Mouse (Mus musculus) frontal cortex, adult (tissue): ENCODE data around the gene Nptx2.

Experiments used
- ATAC-seq: cut with Nextera tagmentation; 2 replicates; pipeline ENCODE4 v1.9.2; 2017; ENCODE audit warnings: mild to moderate bottlenecking, moderate library complexity, mixed read lengths; ENCODE audit not compliant: low TSS enrichment

The Nptx2 gene

DNA sequence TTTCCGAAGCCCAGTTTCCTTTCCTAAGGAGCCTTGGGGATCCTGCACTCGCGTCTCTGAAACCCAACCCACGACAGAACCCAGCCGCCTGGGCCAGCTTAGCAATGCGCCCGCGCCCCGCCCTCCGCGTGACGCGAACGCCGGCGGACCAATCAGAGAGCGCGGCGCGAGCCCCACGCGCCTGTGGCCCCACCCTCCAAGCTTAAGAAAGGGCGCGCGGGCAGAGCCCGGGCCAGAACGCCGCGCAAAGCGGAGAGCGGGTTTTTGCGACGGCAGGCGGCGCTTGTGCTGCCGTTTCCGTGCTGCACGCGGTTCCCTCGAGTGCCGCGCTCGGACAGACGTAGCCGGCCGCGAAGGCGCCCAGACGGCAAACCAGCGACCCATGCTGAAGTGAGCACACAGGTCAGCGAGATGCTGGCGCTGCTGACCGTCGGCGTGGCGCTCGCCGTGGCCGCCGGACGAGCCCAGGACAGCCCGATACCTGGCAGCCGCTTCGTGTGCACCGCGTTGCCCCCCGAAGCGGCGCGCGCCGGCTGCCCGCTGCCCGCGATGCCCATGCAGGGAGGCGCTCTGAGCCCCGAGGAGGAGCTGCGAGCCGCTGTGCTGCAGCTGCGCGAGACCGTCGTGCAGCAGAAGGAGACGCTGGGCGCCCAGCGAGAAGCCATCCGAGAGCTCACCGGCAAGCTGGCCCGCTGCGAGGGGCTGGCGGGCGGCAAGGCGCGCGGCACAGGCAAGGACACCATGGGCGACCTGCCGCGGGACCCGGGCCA, at the start of gene Nptx2:
Gene Nptx2 (plus strand): TSS at position 250 of the 770 bp plus-strand sequence.
- peak; percentile 65 for ATAC-seq

DNA sequence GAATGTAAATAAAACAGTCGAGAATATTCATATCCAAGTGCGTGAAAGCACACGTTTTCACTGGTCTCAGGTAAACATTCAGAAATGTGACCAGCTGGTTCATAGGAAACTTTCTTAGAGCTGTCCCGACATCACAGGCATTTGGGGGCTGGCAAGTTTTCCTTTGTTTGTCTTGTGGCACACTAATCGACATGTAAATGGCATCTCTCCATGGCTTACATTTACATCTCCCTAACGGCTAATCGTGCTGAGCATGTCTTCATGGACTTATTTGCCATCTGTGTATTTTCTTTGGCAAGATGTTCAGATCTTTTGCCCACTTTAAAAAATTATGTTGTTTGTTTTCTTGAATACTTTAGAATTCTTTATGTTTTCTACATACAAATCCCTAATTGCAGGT, 49.2 kb upstream of the Nptx2 start:
- no peak for ATAC-seq

DNA sequence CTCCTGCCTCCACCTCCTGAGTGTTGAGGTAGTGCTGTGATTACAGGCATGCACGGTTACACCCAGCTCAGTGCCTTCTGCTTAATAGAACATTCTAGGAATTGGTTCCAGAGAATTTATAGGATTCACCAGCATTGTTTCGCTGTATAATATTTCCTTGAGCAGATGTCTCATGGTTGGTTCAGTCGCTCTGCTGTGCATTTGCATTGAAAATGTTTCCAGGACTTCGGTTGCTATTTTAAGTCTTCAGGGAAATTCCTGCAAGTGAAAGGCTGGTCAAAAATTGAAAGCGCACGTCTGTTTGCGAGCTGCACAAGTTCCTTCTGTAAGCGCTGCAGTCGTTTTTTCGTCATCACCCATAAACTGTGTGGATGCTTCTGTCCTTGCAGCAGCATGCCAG, 41.5 kb upstream of the Nptx2 start:
- ATAC-seq, result peak; percentile 76

DNA sequence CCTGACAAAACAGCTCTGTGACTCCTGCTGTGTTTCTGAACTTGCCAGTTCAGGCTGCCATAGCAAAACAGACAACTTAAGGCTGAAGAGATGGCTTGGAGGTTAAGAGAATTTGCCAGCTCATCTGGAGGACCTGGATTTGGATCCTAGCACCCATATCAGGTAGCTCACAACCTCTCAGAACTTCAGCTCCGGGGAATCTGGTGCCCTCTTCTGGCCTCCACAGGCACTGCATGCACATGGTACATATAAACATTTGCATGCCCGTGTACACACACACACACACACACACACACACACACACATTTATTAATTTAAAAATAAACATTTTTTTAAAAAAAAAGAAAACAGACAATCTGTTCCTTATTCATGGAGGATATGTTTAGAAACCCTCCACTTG, 40.0 kb upstream of the Nptx2 start:
- ATAC-seq, result no peak

DNA sequence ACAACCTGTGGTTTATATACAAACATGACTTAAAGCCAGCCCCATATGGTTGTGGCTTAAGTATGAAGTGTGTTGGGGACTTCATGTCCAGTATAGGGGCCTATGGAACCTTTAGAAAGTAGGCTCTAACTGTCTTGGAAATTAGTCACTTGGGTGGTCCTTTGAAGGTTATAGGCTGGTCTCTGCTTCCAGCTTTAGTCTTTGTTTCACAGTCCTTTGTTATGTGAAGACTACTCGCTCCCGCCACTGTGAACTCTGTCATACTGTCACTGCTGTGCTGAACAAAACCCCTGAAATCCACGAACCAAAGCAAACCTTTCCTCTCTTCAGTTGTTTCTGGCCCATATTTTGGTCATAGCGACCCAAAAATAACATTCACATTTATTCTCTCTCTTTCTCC, 39.5 kb upstream of the Nptx2 start:
- ATAC-seq, result no peak

DNA sequence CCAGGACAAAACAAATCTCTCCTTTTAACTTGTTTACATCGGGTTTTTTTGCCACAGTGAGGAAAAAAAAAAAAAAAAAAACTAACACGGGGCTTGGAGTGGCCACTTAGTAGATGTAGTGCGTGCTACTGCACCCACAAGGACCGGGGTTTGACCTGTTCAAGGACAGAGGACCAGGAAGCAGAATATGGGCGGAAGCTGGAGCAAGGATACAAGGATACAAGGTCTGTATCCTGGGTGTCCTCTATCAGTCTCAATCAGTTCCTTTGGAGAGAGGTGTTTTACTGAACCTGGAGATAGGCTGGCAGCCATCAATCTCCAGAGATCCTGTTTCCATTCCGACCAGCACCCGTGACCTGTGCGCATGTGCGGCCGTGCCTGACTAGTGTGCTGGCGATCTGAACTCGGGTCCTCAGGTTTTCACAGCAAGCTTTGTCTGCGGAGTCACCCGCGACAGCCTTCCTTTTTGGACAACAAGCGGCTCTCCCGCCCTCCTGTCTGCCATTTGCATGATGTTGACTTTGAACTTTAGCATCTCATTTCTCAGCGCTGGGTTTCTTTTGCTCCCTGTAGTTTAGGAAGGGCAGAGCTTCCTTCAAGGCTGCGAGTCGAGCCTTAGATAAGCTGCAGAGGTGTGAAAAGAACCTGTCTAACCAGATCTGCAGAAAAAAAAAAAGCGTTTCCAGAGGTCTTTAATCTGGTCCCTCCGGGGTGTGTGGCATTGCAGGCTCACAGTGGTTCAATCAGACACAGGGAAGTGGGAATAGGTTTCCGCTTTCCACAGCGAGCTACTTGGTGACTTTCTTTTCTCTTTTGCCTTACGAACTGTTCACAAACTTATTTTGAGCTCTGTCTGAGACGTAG, 38.8 kb upstream of the Nptx2 start:
- ATAC-seq, result no peak

DNA sequence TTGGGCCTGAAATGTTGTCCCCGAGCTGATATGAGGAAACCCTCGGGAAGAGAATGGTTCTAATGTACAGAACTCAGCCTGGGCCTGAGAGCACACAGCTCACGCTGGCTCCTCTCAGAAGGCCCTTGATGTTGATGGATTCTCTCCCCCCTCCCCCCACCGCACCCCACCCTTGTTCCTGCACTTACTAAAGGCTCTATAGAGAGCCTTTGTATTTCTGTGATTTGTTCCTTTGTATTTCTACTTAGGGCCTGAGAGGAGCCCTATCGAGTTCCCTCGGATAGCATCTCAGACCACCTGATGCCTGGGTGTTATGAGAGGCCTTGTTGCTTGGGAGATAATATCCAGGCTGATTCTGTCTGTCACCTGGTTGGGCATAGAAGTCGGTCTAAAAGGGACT, 36.3 kb upstream of the Nptx2 start:
- ATAC-seq, result no peak

DNA sequence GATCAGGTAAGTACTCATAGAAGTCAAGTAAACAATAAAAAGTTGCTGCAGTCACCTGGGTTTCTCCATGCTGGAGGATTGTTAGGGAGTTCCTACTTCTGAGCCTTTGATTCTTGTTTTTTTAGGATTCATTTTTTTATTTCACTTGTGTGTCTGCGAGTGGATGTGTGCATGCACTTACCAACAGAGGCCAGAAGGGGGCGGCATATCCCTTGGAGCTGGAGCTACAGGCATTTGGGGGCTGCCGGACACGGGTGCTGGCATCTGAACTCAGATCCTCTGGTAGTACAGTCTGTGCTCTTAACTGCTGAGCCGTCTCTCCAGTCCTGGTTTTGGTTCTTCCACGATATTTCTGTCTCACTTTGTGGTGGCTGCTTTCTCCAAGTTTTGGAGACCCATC, 31.0 kb upstream of the Nptx2 start:
- ATAC-seq, result no peak

DNA sequence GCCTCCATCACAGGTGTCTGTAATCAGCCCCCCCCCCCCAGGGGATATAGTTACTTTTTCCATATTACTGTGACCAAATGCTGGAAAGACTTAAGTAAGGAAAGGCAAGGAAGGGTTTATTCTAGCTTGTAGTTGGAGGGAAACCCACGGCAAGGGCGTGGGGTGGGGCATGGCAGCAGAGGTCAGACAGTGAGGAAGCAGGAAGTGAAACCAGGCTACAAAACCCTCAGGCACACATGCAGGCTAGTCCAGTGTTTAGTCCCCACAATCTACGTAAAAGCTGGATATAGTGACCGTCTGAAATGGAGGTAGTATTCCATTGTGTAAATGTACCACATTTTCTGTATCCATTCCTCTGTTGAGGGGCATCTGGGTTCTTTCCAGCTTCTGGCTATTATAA, 30.5 kb upstream of the Nptx2 start:
- ATAC-seq, result no peak

DNA sequence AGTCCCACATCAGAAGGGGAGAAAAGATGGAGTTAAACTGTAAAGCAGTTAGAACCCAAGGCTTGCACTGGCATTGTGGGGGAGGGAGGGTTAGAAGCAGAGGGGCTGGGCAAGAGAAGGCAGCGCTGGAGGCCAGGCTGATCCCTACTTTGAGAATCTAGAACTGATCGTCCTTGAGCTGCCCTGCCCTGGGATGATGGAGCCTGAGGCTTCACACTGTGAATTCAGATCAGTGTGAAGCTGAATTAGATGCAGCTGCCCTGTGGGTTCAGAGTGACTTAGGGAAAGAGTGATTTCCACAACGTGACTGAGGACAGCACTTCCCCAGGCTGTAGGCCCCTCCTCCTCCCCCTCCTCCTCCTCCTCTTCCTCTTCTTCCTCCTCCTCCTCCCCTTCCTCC, 25.6 kb upstream of the Nptx2 start:
- ATAC-seq, result no peak

DNA sequence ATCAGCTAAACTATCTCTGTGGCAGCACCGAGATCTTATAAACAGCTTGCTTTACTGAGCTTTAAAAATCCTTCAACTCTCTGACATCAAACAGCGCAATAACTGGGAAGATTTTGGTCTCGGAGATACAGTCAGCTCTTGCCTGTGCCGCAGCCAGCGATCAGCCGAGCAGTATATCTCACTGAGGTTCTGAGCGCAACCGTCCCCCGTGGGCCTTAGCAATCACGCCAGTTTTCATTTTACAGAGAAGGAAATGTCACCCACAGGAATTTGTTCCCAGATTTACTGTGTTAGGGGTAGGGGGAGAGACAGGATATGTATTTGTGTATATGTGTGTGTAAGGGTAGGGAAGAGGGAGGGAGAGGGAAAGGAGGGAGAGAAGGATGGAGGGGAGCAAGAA, 20.9 kb upstream of the Nptx2 start:
- no peak for ATAC-seq

DNA sequence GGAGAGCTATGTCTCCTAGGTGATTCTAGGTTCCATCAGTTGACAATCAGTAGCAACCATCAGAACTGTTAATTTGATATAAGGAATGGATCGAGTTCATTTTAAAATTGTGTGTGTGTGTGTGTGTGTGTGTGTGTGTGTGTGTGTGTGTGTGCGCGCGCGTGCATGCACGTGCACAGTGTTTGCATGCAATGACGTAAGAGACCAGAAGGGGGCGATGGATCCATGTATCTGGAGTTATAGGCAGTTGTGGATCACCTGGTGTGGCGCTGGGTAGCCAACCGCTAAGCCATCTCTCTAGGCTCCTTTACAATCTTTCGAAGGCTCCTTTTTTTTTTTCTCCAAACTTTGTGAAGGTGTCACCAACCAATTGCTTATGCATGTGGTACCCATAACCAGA, 16.6 kb upstream of the Nptx2 start:
- no peak for ATAC-seq

DNA sequence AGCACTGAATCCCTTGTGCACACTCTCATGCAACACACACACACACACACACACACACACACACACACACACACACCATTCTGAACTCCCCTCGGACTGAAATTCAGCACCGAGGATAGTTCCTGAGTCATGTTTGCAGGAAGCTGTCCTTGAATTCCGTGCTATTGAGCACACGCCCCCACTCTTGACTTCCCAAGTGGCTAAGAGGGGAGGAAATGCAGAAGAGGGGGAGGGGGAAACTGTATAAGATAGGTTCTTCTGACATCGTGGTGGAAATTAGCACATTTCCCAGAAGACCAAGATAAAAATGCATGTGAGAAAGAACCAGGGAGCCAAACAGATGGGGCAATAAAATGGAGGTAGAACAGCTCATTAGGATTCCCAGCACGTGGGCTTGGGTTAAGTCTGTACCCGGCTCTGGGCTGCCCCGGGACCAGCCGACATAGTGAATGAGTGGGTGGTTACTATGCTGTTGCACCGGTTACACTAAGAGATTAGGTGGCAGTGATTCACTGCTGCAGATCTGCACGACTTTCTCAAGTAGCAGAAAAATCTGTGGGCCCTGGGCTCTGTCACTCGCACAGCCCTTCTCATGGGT, 2.9 kb upstream of the Nptx2 start:
- peak; percentile 74 for ATAC-seq

DNA sequence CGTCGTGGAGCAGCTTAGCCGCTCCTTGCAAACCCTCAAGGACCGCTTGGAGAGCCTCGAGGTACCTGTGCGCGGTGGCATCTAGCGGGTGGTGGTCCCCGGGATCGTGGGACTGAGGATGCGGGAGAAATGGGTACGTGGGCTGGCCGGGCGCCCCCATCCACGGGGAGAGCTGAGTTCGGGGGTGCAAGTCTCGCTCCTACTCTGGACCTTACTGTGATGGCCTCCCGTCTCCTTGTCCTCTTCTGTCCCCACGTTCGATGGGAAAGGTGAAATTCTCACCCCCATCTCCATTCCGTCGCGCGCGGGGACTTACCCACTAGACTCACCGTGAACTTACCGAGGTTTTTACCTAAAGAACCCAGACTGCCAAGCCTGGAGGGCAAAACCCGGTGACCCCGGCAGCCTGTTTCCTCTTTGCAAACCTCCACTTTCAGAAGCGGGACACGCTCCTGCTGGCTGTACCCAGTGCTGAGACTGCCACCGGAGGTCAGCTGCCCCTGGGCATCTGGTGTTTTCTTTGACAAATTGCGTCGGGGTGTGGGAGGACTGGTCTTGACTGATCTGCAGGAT, 807 bp downstream of the Nptx2 start:
- ATAC-seq, result no peak

DNA sequence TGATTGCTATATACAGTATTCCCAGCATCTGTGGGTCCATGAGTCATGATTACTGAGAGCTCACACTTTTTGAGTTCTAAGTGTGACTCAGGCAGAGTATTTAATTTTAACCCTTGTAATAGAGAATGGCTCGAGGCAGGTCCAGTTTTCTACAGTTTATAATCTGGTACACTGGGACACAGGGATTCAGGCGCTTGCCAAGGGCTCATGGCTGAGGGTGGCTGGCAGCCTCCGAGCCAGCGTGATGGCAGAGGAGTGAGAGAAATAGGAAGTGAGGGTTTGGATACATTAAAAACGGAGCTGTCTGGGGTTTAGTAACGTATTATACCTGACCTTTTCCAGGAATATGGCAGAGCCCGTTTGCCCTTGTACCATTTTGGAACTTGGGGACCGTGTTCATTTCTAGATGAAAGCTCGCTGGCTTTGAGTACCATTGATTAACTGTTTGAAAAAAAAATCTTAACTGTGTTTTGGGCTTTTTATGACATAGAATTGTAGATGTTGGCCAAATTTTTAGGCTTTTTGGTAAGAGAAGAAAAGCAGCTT, 1.7 kb downstream of the Nptx2 start:
- no peak for ATAC-seq

DNA sequence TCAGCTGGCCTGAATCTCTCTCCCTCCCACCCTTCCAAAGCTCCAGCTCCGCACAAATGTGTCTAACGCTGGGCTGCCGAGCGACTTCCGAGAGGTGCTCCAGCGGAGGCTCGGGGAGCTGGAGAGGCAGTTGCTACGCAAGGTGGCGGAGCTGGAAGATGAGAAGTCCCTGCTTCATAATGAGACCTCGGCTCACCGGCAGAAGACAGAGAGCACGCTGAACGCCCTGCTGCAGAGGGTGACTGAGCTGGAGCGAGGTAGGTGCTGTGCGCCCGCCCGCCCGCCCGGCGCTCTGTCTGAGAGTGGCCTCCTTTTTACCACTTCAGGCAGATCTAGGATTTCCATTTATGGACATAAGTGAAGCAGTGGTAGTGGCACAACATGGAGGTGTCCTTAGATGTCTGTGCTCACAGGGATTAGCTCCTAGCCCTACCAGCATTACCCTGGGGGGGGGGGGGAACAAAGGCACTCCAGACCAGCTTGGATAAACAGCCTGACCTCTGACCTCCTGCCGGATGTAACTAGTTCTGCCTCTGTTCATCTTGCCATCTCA, 2.5 kb downstream of the Nptx2 start:
- ATAC-seq, result peak; percentile 39

DNA sequence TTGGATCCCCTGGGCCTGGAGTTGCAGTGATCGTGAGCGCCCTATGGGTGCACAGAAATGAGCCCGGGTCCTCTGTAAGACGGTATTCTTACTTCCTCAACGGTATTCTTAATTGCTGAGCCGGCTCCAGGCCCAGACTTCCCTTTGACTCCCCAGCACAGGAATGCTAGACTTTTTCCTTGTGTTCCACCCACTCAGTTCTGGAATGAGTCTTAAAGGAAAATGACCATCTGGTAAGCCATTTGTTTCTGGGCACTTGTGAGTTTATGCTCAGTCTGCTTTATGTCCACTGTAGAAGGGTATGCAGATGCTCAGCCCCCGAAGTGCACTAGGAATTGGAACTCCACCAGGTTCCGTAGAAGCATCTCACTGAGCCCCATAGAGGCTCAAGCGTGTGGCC, 4.3 kb downstream of the Nptx2 start:
- ATAC-seq, result peak; percentile 24; the same call in 1 of the 2 replicates

DNA sequence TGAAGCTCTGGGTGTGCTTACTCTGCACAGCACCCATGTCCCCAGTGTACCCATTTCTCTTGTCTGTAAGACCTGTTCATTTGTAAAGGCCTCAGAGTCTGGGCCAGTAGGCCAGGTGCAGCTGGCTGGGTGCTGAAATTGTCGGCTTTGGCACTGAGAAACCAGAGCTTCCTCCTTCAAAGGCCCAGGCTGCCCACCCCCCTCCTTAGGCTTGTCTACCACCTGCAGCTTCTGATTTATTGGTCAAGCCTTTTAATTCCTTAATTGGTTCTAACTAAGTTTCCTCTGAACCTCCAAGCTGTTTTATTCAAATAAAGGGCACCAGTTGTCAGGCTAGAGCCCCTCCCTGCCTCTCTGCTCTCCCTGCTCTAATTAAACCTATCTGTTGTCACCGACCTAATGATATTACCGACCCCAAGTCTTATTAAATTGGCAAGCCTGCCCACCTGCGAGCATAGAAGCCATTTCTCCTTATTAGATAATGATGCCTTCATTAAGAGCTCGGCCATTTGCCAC, 5.0 kb downstream of the Nptx2 start:
- no peak for ATAC-seq

DNA sequence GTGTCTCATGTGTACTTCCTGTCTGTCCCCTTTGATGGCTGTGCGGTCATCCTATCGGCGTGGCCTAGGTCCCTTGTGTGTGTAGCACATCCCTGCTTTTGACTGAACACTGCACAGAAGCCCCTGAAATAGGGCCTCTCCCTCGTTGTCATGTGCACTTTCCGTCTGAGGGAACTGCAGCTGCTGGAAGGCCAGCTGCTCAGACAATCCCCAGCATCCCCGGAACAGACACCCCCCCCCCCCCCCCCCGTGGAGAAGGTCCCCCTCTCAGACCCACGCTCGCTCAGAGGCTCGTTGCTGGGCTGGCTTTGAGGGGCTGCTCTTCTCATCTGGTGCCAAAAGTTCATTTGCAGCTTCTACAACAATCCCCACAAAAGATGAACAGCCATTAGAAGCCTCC, 11.0 kb downstream of the Nptx2 start:
- ATAC-seq, result no peak

DNA sequence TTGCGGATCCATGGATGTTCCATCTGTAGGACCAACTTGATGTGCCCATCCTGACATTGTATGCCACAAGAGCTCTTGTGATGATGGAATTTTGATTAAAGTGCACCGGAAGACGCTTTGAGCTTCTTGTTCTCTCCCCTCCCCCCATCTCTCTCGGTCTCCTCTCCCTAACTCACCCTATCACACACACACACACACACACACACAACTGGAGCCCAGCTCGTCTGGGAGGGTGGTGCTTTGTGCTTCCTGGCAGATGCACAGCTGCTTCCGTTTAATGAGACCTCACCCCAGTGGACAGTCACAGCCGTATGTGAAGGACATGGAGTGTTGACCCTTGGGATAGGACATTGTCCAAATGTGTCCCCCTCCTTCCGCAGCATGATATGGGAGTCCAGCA, 11.7 kb downstream of the Nptx2 start:
- no peak for ATAC-seq

DNA sequence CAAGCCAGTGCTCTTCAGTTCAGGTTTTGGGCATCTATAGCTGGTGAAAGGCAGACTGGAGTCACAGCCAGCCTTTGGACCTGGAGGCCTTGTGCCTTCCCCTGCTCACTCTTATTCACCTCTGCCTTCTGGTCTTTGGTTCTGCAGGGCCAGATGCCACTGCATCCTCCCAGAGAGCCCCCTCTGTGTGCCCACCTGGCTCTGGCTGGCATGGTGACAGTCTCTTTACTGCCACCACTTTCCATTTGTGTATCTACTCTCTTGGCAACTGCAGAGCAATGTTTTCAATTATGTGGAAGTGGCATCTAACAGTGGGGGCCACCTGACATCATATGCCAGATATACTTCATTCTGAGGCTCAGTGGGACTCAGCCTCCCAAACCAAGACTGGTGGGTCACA, 12.8 kb downstream of the Nptx2 start:
- no peak for ATAC-seq

DNA sequence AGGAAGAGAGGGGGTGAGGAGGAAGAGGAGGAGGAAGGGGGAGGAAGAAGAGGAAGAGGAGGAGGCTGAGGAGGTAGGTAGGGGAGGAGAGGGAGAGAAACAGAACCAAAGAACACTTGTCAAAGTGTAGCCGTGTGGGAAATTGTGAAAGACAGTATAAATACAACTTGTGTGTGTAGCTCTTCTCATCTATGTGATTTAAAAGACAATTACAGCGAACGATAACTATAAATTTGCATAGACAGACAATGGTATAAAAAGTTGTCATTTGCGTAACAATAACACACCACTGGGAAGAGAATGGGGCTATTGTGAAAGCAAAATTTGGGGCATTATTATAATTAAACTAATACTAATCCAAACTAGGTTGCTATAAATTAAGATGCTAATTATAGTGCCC, 20.0 kb downstream of the Nptx2 start:
- ATAC-seq, result no peak
